Mouse (Mus musculus): ENCODE measurements around the gene Gmpr.
A peak's percentile ranks its signal among the peaks of the same experiment; 100 is the strongest.
"Not testable (repeated sequence)": the region's sequence is repeated elsewhere in the genome, so short reads cannot be mapped to it uniquely, and the experiment has no call there.

Gene Gmpr

DNA sequence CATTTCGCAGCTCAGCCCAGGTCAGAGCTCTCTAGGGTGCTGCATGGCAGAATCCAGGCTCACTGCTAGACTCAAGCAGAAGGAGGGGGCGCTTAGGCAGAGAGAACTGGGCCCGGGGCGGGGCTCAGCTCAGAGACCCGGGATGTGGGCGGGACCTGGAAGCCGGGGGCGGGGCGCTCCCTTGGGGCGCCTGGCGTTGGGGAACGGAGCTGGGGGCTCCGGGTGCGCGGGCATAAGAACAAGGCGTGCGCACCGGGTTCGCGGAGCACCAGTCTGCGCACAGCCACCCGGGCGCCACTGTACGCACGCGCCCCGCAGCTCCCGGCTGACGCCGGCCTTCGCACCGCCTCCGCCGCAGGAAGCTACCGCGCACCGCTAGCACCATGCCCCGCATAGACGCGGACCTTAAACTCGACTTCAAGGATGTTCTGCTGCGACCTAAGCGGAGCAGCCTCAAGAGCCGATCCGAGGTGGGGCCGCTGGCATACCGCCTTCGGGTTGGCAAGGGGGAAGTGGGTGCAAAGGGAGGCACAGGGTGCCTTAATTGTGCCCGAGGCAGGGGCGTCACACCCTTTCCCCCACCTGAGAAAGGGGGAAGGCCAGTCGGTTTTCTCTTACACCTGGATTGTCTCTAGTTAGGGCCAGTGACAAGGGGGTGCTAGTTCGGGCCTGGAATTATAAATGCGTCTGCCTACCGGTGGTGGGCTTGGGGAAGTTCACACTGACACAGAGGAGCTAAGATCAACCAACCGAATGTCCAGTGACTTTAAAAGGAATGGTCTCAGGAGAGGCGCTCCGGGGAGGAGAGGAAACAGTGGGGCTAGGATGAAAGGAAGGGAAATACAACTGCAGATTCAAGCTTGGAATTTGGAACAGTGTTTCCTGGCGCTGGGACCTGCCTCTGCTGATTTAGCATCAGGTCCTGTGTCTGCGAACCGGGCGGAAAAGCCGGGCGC lies at the start of gene Gmpr:
Gmpr (plus strand) TSS at position 171 of the 956 bp plus-strand sequence.
- peak; percentile 78 for DNase-seq

DNA sequence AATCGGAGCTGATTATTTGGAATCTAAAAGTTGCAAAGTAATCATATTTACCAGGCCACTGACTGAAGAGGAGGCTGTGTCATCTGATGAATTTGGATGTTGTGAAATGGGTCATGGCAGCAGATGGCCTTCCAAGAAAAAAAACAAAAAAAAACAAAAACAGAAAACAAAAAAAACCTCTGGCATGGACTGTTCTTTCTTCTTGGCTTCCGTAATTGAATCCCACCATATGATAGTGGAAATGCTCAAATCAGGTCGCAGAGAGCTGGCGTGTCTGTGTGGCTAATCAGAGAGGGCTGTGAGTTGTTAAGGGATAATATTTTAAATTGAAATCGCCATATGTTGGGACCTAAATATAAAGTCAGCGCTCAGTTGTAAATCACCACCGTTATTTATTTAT lies 49.8 kb upstream of the Gmpr start:
- no peak for DNase-seq

DNA sequence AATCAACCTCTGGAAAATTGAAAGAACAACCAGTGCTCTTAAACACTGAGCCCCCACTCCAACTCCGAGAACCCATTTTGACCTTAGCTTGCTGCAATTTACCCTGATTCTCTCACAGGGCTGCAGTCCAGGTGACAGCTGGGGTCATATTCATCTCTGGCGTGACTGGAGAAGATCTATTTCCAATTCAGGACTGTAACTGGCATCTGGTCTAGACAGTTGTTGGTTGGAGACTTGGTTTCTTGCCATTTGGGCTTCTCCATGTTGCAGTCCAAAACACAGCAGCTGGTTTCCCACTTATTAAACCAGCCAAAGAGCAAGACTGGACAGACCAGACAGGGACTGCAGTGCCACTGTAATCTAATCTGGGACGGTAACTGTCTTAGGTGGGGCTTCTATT lies 47.1 kb upstream of the Gmpr start:
- DNase-seq, result no peak

GRCm38 (mm10) chr13:45461370-45461958 lies 45.8 kb upstream of the Gmpr start:
- no peak for DNase-seq

- no peak for DNase-seq
Measured at GRCm38 (mm10) chr13:45465616-45466015, 41.6 kb upstream of the Gmpr start.

DNA sequence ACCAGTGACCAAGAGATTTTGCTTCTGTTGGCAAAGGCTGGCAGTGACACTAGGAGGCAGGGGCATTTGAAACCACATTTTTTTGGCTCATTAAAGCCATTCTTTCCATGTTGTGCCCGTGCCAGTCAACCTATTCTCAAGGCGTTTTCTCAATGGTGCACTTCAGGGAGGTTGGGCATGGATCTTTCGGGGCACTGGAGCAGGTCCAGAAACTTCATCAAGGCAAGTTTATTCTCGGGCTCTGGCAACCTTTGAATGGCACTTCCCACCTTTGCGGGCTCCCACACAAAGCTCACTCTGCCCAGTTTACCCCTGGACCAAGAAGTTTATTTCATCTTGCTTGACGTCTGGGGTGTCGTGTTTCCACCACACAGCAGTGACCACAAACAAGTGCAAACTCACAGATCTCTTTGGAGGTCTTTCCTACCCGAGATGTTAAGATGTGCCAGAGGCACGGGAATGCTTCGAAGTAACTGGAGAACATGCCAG lies 41.2 kb upstream of the Gmpr start:
- no peak for DNase-seq

GRCm38 (mm10) chr13:45468751-45469150 lies 38.5 kb upstream of the Gmpr start:
- no peak for DNase-seq

DNA sequence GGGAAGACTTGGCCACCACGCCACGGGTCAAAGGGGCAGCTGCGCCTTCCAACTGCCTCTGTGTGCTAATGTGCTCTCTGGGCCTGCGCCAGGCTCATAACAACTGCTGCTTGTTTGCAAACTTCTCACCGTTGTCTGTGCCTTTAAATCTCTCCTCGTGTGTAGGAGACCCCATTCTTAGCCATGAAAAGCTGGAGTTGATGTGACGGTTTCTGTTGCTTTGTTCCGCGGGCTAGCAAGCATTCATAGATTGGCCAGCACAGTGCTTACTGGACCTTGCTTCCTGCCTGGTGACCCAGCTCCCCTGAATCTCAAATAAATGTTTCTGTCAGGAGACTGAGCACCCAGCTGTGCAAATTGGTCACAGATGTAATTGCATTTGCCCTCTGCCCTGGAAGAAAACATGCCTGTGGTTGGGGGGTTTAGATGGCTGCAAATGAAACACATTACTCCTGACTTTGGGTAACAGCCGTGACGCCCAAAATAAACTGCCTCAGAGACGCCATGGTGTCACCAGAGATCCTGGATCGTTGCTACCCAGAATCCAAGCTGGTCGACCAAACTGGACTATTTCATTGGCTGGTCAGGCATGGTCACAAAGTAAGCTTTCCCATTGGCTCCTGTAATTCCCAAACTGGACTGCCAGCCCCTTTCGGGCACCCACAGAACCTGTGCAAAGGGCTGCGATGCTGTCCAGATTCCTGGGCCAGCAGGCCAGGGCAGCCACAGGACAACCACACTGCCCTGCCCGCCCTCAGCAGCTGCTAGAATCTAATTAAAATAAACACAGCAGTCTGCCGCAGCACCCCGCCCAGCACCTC lies 37.6 kb upstream of the Gmpr start:
- peak; percentile 32 for DNase-seq

- DNase-seq, result no peak
Measured at GRCm38 (mm10) chr13:45473311-45473710, 33.9 kb upstream of the Gmpr start.

- no peak for DNase-seq
Measured at GRCm38 (mm10) chr13:45475297-45475696, 31.9 kb upstream of the Gmpr start.

- DNase-seq, result peak; percentile 81
Measured at GRCm38 (mm10) chr13:45477183-45477582, 30.1 kb upstream of the Gmpr start.

DNA sequence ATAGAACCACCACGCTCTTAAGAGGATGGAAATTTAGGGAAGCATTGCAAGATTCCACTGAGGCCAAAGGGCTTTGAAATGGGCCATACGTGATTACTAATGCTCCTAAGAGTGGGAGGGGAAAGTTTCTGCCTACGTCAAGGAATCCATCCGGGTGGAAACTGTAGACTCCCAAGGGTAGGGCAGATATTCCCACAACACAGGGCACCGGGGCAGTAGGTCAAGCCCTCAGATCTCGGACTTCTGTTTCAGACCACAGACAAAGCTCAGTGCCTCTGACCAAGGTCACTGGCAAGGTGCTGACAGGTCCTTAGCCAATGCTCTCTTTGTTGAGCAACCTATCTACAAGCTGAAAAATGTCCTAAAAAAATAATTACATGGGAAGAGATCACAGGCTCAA lies 27.3 kb upstream of the Gmpr start:
- no peak for DNase-seq

DNA sequence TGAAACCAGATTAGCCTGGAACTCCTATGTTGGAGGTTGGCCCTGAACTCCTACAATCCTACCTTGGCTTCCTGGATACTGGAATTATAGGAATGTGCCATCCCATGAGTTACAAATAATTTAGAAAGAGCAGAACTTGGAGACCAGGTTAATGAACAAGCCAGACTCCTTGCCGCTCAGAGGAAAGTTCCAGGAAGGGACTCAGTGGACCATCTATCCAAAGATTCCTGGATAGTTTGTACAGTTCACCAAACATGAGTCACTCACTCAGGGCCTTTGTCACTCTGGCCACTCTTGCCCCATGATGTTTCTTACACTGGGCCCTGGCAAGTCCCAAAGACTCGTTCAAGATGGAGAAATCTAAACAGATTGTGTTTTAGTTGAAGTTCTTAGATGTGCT lies 24.0 kb upstream of the Gmpr start:
- DNase-seq, result no peak

DNA sequence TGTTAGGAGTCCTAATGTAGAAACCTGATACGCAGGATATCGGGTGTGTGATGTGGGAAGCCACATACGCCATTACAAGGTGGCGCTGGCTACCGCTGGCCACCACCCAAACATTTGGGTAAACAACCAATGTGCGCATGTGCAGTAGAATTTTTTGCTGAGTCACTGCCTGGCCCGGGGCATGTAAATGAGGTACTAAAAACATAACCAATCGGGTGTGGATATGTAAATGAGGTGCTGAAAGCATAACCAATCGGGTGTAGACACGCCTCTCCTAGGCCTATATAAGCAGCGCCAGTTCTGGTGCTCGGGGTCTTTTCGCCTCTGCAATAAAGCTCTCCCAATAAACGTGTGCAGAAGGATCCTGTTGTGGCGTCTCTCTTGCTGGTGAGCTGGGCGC lies 23.3 kb upstream of the Gmpr start:
- not testable (repeated sequence) for DNase-seq

- DNase-seq, result no peak
Measured at GRCm38 (mm10) chr13:45485602-45486001, 21.6 kb upstream of the Gmpr start.

- peak; percentile 82 for DNase-seq
Measured at GRCm38 (mm10) chr13:45486598-45486997, 20.6 kb upstream of the Gmpr start.

GRCm38 (mm10) chr13:45491991-45492732 lies 15.1 kb upstream of the Gmpr start:
- DNase-seq, result peak; percentile 17

- no peak for DNase-seq
Measured at GRCm38 (mm10) chr13:45493846-45494245, 13.4 kb upstream of the Gmpr start.

DNA sequence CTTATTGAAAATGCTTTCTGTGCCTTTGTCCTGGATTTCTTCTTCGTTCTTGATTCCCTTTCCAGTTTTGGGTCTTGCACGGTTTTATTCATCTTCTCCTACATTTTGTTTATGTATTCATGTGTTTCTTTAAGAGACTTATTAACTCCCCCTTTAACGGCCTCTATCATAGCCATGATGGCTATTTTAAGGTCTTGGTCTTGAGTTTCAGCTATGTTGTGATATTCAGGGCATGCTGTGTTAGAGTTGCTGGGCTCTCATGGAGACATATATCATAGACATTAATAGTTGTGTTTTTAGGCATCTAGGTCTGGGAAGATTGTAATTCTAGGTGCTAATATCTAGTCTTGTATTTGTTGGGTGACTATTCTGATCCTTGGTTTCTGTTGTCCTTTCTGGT lies 8.6 kb upstream of the Gmpr start:
- no peak for DNase-seq

GRCm38 (mm10) chr13:45499391-45499790 lies 7.9 kb upstream of the Gmpr start:
- DNase-seq, result no peak

- no peak for DNase-seq
Measured at GRCm38 (mm10) chr13:45499906-45500305, 7.3 kb upstream of the Gmpr start.

GRCm38 (mm10) chr13:45502791-45503190 lies 4.5 kb upstream of the Gmpr start:
- DNase-seq, result no peak
